Mouse (Mus musculus) left cerebral cortex, postnatal 25 days (tissue): ENCODE measurements around the gene Sgca. TPM values are rescaled to one million over a fixed set of nuclear protein-coding genes. Genes with fewer than 3 reads are reported as not detected.

Experiments
- DNase-seq, 2 experiments: peaks; one replicate each; pipeline ENCODE4 v3.0.0; 2022; ENCODE audit warnings: low spot score in 2 of 2, mixed read lengths in 1 of 2
- intact Hi-C: fragments of 180-260 bp; cut with DNase I; formaldehyde crosslinking; loops from one replicate; pipeline ENCODE4 v1.15.1; 2025
- total RNA-seq, 2 experiments: library from RNA; stranded (reverse); gene quantifications; 2 replicates each; pipeline ENCODE4 v1.2.3; 2021

Gene Sgca
- total RNA-seq, 2 experiments from 2014 or later: 0.46 TPM; not detected in 1

- intact Hi-C loops: loop anchor here (10.0 kb wide), 1 partner anchor 233 kb away; no protein-coding TSS in a partner anchor
- DNase-seq: no peak
These were observed 7.9 kb downstream of the Sgca start for GRCm38 (mm10) chr11:94968187-94968586.

GRCm38 (mm10) chr11:94967419-94967818 is 8.7 kb downstream of the Sgca start, which contains the start of gene Hils1:
Hils1 (plus strand) TSS chr11:94967593.
- intact Hi-C loops: loop anchor here (10.0 kb wide), 1 partner anchor 233 kb away; no protein-coding TSS in a partner anchor
- DNase-seq: no peak

- no peak for DNase-seq
- intact Hi-C loops: loop anchor here (10.0 kb wide), 1 partner anchor 228 kb away; no protein-coding TSS in a partner anchor
These were observed 13.5 kb downstream of the Sgca start for GRCm38 (mm10) chr11:94962534-94963101.

- DNase-seq: peak; percentile 10 to 38
- intact Hi-C loops: no loop called here
These were observed 17.9 kb downstream of the Sgca start for GRCm38 (mm10) chr11:94958065-94958858.

- intact Hi-C loops: no loop called here
- no peak for DNase-seq
These were observed 18.4 kb downstream of the Sgca start for GRCm38 (mm10) chr11:94957693-94958064.

- intact Hi-C loops: no loop called here
These were observed 21.0 kb downstream of the Sgca start for GRCm38 (mm10) chr11:94955103-94955502.

GRCm38 (mm10) chr11:94952169-94952568 is 24.0 kb downstream of the Sgca start:
- intact Hi-C loops: no loop called here
- DNase-seq: no peak

More at GRCm38 (mm10) chr11:94955103-94955502, 21.0 kb downstream of the Sgca start:
- no peak for DNase-seq

- DNase-seq: no peak
- intact Hi-C loops: no loop called here
These were observed 30.9 kb downstream of the Sgca start for GRCm38 (mm10) chr11:94945236-94945635.

- no peak for DNase-seq
- intact Hi-C loops: no loop called here
These were observed 31.8 kb downstream of the Sgca start for GRCm38 (mm10) chr11:94944295-94944694.

- intact Hi-C loops: no loop called here
- no peak for DNase-seq
These were observed 33.1 kb downstream of the Sgca start for GRCm38 (mm10) chr11:94943054-94943453.

- peak in 1 of 2 experiments; percentile 48 for DNase-seq
- intact Hi-C loops: no loop called here
These were observed 33.7 kb downstream of the Sgca start for GRCm38 (mm10) chr11:94942282-94943023.

- intact Hi-C loops: no loop called here
- no peak for DNase-seq
These were observed 34.4 kb downstream of the Sgca start for GRCm38 (mm10) chr11:94941776-94942175.

GRCm38 (mm10) chr11:94941121-94941520 is 35.0 kb downstream of the Sgca start:
- intact Hi-C loops: no loop called here

GRCm38 (mm10) chr11:94939280-94939679 is 36.8 kb downstream of the Sgca start:
- intact Hi-C loops: loop anchor here (1.0 to 5.0 kb wide), 3 partner anchors 31 to 166 kb away; partner anchors contain the start of gene Pdk2
- DNase-seq: peak; percentile 67 to 70

More at GRCm38 (mm10) chr11:94941121-94941520, 35.0 kb downstream of the Sgca start:
- no peak for DNase-seq

GRCm38 (mm10) chr11:94938296-94938695 is 37.8 kb downstream of the Sgca start:
- DNase-seq: no peak
- intact Hi-C loops: loop anchor here (2.0 to 5.0 kb wide), 2 partner anchors 104 to 167 kb away; partner anchors contain the start of gene Pdk2

GRCm38 (mm10) chr11:94937787-94938186 is 38.3 kb downstream of the Sgca start:
- intact Hi-C loops: loop anchor here (1.0 to 5.0 kb wide), 6 partner anchors 71 to 207 kb away; partner anchors contain the start of gene Pdk2
- no peak for DNase-seq

- peak; percentile 57 to 88 for DNase-seq
- intact Hi-C loops: loop anchor here (1.0 to 5.0 kb wide), 5 partner anchors 71 to 207 kb away; partner anchors contain the start of gene Pdk2
These were observed 38.8 kb downstream of the Sgca start for GRCm38 (mm10) chr11:94937335-94937781.

GRCm38 (mm10) chr11:94936851-94937295 is 39.3 kb downstream of the Sgca start:
- intact Hi-C loops: loop anchor here (1.0 to 5.0 kb wide), 5 partner anchors 71 to 206 kb away; partner anchors contain the start of gene Pdk2
- DNase-seq: peak; percentile 85 to 90

GRCm38 (mm10) chr11:94936045-94936444 is 40.1 kb downstream of the Sgca start, which contains the start of gene Col1a1:
Col1a1 (plus strand) TSS chr11:94936224.
- intact Hi-C loops: loop anchor here (2.0 to 5.0 kb wide), 3 partner anchors 106 to 205 kb away; partner anchors contain the start of gene Pdk2
- DNase-seq: no peak
